Mouse (Mus musculus) C2C12 (cell line): ENCODE data around the gene Lxn.

Source experiments
- CTCF ChIP-seq: IDR thresholded peaks from one replicate; pipeline ENCODE4 v1.5.1; 2011; ENCODE audit not compliant: control insufficient read depth, insufficient read depth, insufficient read length
- MAX ChIP-seq: IDR thresholded peaks from one replicate; pipeline ENCODE4 v1.6.1; 2011; ENCODE audit warnings: mild to moderate bottlenecking, control low read depth
- MYOD1 ChIP-seq: IDR thresholded peaks from one replicate; pipeline ENCODE4 v1.6.1; 2011; ENCODE audit warnings: low read depth; ENCODE audit not compliant: control insufficient read depth, insufficient read length
- MYOG ChIP-seq: IDR thresholded peaks from one replicate; pipeline ENCODE4 v1.6.1; 2011; ENCODE audit not compliant: control insufficient read depth, insufficient read length; ENCODE audit errors: extremely low read depth
- USF1 ChIP-seq: IDR thresholded peaks from one replicate; pipeline ENCODE4 v1.6.1; 2011; ENCODE audit warnings: low read depth, mild to moderate bottlenecking, control low read depth, moderate library complexity

DNA sequence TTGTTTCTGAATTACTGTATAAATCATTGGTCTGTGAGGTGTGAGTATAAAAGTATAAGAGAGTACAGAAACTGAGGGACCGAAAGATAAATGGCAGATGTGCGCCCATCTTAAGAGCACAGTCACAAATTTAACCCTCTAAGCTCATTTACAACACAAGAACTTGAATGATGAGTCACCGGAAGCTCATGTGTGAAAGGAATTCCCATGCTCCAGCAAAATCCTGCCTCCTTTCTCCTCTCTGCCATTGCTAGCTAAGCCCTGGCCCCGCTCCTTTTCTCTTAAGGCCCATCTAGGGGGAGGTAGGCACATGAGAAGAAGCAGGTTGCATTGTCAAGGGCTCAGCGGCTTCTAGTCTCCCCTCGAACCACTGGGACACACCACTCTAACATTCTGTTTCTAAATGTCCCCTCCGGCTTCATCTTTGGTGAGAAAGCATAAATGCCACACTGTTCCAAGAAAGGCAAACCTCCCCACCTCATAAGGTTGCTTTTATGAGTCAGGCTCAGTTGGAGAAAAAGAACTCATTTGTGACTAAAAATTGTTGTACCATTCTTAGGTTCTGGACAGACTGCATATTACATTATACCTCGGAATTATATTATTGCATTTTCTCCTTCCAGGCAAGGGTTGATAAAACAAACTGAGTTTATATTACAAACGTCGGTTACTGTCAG lies 44.6 kb upstream of the Lxn start:
- TF ChIP-seq CTCF (no peak), MAX (no peak), MYOG (no peak), USF1 (no peak), MYOD1 (no peak)
